Mouse (Mus musculus) lung, embryonic 14.5 days (tissue): Measurements from ENCODE around the gene Gdf1. TPM values are rescaled to one million over a fixed set of nuclear protein-coding genes. Genes with fewer than 3 reads are reported as not detected.

Experiments used
- ATAC-seq: fragments of 200-750 bp; cut with Nextera tagmentation; 2 replicates; pipeline ENCODE4 v1.8.0; 2017; ENCODE audit warnings: mild to moderate bottlenecking, moderate TSS enrichment, moderate library complexity; ENCODE audit not compliant: insufficient read depth
- DNase-seq: peaks from one replicate; pipeline ENCODE4 v3.0.0-alpha.2; 2015
- H3K27ac ChIP-seq: fragments of 300-500 bp; sonication (generic); 2 replicates; pipeline ENCODE4 v1.5.1; 2014; ENCODE audit warnings: low read depth, mild to moderate bottlenecking, moderate library complexity
- H3K27me3 ChIP-seq: fragments of 300-500 bp; sonication (generic); 2 replicates; pipeline ENCODE4 v1.6.1; 2014; ENCODE audit warnings: low read length, control low read depth; ENCODE audit not compliant: insufficient read depth
- H3K36me3 ChIP-seq: fragments of 300-500 bp; sonication (generic); 2 replicates; pipeline ENCODE4 v1.6.1; 2014; ENCODE audit warnings: control low read depth; ENCODE audit not compliant: insufficient read depth
- H3K4me1 ChIP-seq: fragments of 300-500 bp; sonication (generic); 2 replicates; pipeline ENCODE4 v1.6.1; 2014; ENCODE audit warnings: antibody characterized with exemption, control low read depth; ENCODE audit not compliant: insufficient read depth
- H3K4me2 ChIP-seq: fragments of 300-500 bp; sonication (generic); 2 replicates; pipeline ENCODE4 v1.6.1; 2014; ENCODE audit warnings: mild to moderate bottlenecking
- H3K4me3 ChIP-seq: fragments of 300-500 bp; sonication (generic); 2 replicates; pipeline ENCODE4 v1.5.1; 2014; ENCODE audit warnings: low read depth, low read length
- H3K9ac ChIP-seq: fragments of 300-500 bp; sonication (generic); 2 replicates; pipeline ENCODE4 v1.6.1; 2014
- H3K9me3 ChIP-seq: fragments of 300-500 bp; sonication (generic); 2 replicates; pipeline ENCODE4 v1.6.1; 2016; ENCODE audit warnings: low read depth, low read length, control low read depth
- CTCF ChIP-seq: IDR thresholded peaks from 2 replicates; pipeline ENCODE4 v1.5.1; 2016; ENCODE audit warnings: antibody characterized with exemption, low read depth
- WGBS: fragments of 180-500 bp; shearing (Covaris S2); extraction: QIAGEN DNeasy Blood & Tissue Kit; methylation state at CpG from one replicate; pipeline ENCODE4 v1.1.7; 2014; 5-methylcytosine and 5-hydroxymethylcytosine counted together
- polyA plus RNA-seq: library from polyadenylated mRNA; unstranded; fragments of >200 nt; fragmentation: Nextera tagmentation; extraction: Ambion mirVana; gene quantifications from 2 replicates; pipeline ENCODE4 v1.2.1, GENCODE M21; 2014

Gene Gdf1
- polyA plus RNA-seq, 1 experiment from 2014 or later: 4.2 TPM

GRCm38 (mm10) chr8:70375212-70375859, 45.7 kb downstream of the Gdf1 start:
- Histone ChIP-seq H3K9me3 (no peaks in the 10 kb centered on the region), H3K4me3 (peak overlapping the region; percentile 38), H3K27ac (no peak overlapping the region), H3K4me2 (peak overlapping the region; percentile 63), H3K36me3 (no peaks in the 10 kb centered on the region), H3K4me1 (peaks cover 3% of the 10 kb centered on the region; the same call in 1 of the 2 replicates), H3K9ac (no peak overlapping the region), H3K27me3 (peaks cover 71% of the 10 kb centered on the region)
- TF ChIP-seq CTCF: no peak
- ATAC-seq (no peak; the same call in 1 of the 2 replicates), DNase-seq (no peak)
- 5% methylated on average over 35 of the region's 35 CpGs for WGBS

GRCm38 (mm10) chr8:70376275-70376741, 46.7 kb downstream of the Gdf1 start:
- ATAC-seq (no peak), DNase-seq (no peak)
- no peak overlapping the region for H3K27ac ChIP-seq
- peaks cover 3% of the 10 kb centered on the region; the same call in 1 of the 2 replicates for H3K4me1 ChIP-seq
- H3K9ac ChIP-seq: no peak overlapping the region
- peak overlapping the region; percentile 35; the same call in 1 of the 2 replicates for H3K4me2 ChIP-seq
- H3K4me3 ChIP-seq: 0 out of 2 replicates have a peak overlapping the region, but pooled peaks have one; percentile 12
- H3K9me3 ChIP-seq: no peaks in the 10 kb centered on the region
- no peaks in the 10 kb centered on the region for H3K36me3 ChIP-seq
- 6% methylated on average over 37 of the region's 37 CpGs for WGBS
- TF ChIP-seq CTCF: no peak
- peaks cover 71% of the 10 kb centered on the region for H3K27me3 ChIP-seq

GRCm38 (mm10) chr8:70377049-70377448, 47.4 kb downstream of the Gdf1 start:
- peaks cover 64% of the 10 kb centered on the region for H3K27me3 ChIP-seq
- ATAC-seq: no peak
- no peak overlapping the region for H3K4me3 ChIP-seq
- peaks cover 3% of the 10 kb centered on the region; the same call in 1 of the 2 replicates for H3K4me1 ChIP-seq
- no peaks in the 10 kb centered on the region for H3K36me3 ChIP-seq
- no peaks in the 10 kb centered on the region for H3K9me3 ChIP-seq
- H3K9ac ChIP-seq: no peak overlapping the region
- 13% methylated on average over 15 of the region's 15 CpGs for WGBS
- H3K4me2 ChIP-seq: no peak overlapping the region
- H3K27ac ChIP-seq: no peak overlapping the region
- no peak for DNase-seq
- TF ChIP-seq CTCF: peak; percentile 35

- no peaks in the 10 kb centered on the region for H3K4me1 ChIP-seq
- ATAC-seq: no peak
- H3K4me2 ChIP-seq: no peak overlapping the region
- no peaks in the 10 kb centered on the region for H3K36me3 ChIP-seq
- DNase-seq: no peak
- TF ChIP-seq CTCF: no peak
- WGBS: 81% methylated on average over 12 of the region's 12 CpGs
- H3K9me3 ChIP-seq: no peaks in the 10 kb centered on the region
- no peak overlapping the region for H3K9ac ChIP-seq
- peaks cover 34% of the 10 kb centered on the region for H3K27me3 ChIP-seq
- no peak overlapping the region for H3K4me3 ChIP-seq
- no peak overlapping the region for H3K27ac ChIP-seq
Observed at GRCm38 (mm10) chr8:70380069-70380468, 50.5 kb downstream of the Gdf1 start.

Other genes starting within 250 kb of the Gdf1 start
- 0.05 TPM in 1 of 2 replicates, not detected in the other for gene Hapln4, start 246.4 kb upstream of the Gdf1 start, polyA plus RNA-seq
- 0.05 and 0.07 TPM in 2 replicates for gene Ncan, start 208.9 kb upstream of the Gdf1 start, polyA plus RNA-seq
- gene Nr2c2ap, start 198.5 kb upstream of the Gdf1 start, polyA plus RNA-seq: 23.1 and 25.2 TPM in 2 replicates
- gene Rfxank, start 190.7 kb upstream of the Gdf1 start, polyA plus RNA-seq: 17.3 TPM in 2 replicates
- gene Borcs8, start 190.3 kb upstream of the Gdf1 start, polyA plus RNA-seq: 42.5 and 45.7 TPM in 2 replicates
- gene Mef2b, start 190.1 kb upstream of the Gdf1 start, polyA plus RNA-seq: 0.26 and 0.28 TPM in 2 replicates
- 49.1 and 50.5 TPM in 2 replicates for gene Tmem161a, start 157.5 kb upstream of the Gdf1 start, polyA plus RNA-seq
- 2.9 and 3.2 TPM in 2 replicates for gene Slc25a42, start 117.5 kb upstream of the Gdf1 start, polyA plus RNA-seq
- gene Sugp2, start 95.6 kb upstream of the Gdf1 start, polyA plus RNA-seq: 33.4 and 33.5 TPM in 2 replicates
- 27.8 and 28.6 TPM in 2 replicates for gene Armc6, start 95.4 kb upstream of the Gdf1 start, polyA plus RNA-seq
- gene Homer3, start 47.0 kb upstream of the Gdf1 start, polyA plus RNA-seq: 66.4 and 77.9 TPM in 2 replicates
- 46.1 and 47.9 TPM in 2 replicates for gene Ddx49, start 27.3 kb upstream of the Gdf1 start, polyA plus RNA-seq
- 286 and 303 TPM in 2 replicates for gene Cope, start 27.3 kb upstream of the Gdf1 start, polyA plus RNA-seq
- 2.7 and 3.6 TPM in 2 replicates for gene Cers1, start 14.0 kb upstream of the Gdf1 start, polyA plus RNA-seq
- gene Upf1, start 23.5 kb downstream of the Gdf1 start, polyA plus RNA-seq: 23.3 and 27.2 TPM in 2 replicates
- gene Comp, start 43.7 kb downstream of the Gdf1 start, polyA plus RNA-seq: 0.43 and 0.53 TPM in 2 replicates
- gene Crtc1, start 109.8 kb downstream of the Gdf1 start, polyA plus RNA-seq: 15.5 and 21.8 TPM in 2 replicates
- 21.8 and 24.4 TPM in 2 replicates for gene Klhl26, start 147.2 kb downstream of the Gdf1 start, polyA plus RNA-seq
- gene Tmem59l, start 157.5 kb downstream of the Gdf1 start, polyA plus RNA-seq: 6.7 and 8.3 TPM in 2 replicates
- gene Crlf1, start 163.3 kb downstream of the Gdf1 start, polyA plus RNA-seq: 151 and 165 TPM in 2 replicates
- gene Rex1bd, start 176.9 kb downstream of the Gdf1 start, polyA plus RNA-seq: 113 and 126 TPM in 2 replicates
- gene Uba52, start 181.0 kb downstream of the Gdf1 start, polyA plus RNA-seq: 964 and 1,036 TPM in 2 replicates
- gene Fkbp8, start 197.9 kb downstream of the Gdf1 start, polyA plus RNA-seq: 239 and 245 TPM in 2 replicates
- 56.3 and 59.0 TPM in 2 replicates for gene Kxd1, start 198.1 kb downstream of the Gdf1 start, polyA plus RNA-seq
- 18.5 and 20.0 TPM in 2 replicates for gene Ell, start 209.6 kb downstream of the Gdf1 start, polyA plus RNA-seq